Mouse (Mus musculus) kidney, postnatal 0 days (tissue): ENCODE measurements around the gene Card11. TPM values are rescaled to one million over a fixed set of nuclear protein-coding genes. Genes with fewer than 3 reads are reported as not detected.
A peak's percentile ranks its signal among the peaks of the same experiment; 100 is the strongest.

ENCODE experiments used
- ATAC-seq: fragments of 200-750 bp; cut with Nextera tagmentation; replicated peaks from 2 replicates; pipeline ENCODE4 v1.8.0; 2017; ENCODE audit warnings: low read depth, moderate number of reproducible peaks, moderate TSS enrichment, moderate library complexity; ENCODE audit not compliant: low FRiP score
- DNase-seq: peaks from one replicate; pipeline ENCODE4 v3.0.0-alpha.2; 2016; ENCODE audit warnings: low spot score
- H3K27ac ChIP-seq: fragments of 300-500 bp; sonication (generic); 2 replicates; pipeline ENCODE4 v1.5.1; 2014; ENCODE audit warnings: mild to moderate bottlenecking
- H3K27me3 ChIP-seq: fragments of 300-500 bp; sonication (generic); 2 replicates; pipeline ENCODE4 v1.6.1; 2014; ENCODE audit warnings: low read length, mixed read lengths; ENCODE audit not compliant: insufficient read depth
- H3K36me3 ChIP-seq: fragments of 300-500 bp; sonication (generic); 2 replicates; pipeline ENCODE4 v1.6.1; 2014; ENCODE audit warnings: low read length, mixed read lengths; ENCODE audit not compliant: insufficient read depth
- H3K4me1 ChIP-seq: fragments of 300-500 bp; sonication (generic); replicated peaks from 2 replicates; pipeline ENCODE4 v1.6.1; 2014; ENCODE audit warnings: antibody characterized with exemption, low read length, mixed read lengths; ENCODE audit not compliant: insufficient read depth
- H3K4me2 ChIP-seq: fragments of 300-500 bp; sonication (generic); 2 replicates; pipeline ENCODE4 v1.6.1; 2014; ENCODE audit warnings: mild to moderate bottlenecking, low read length, moderate library complexity, mixed read lengths
- H3K4me3 ChIP-seq: fragments of 300-500 bp; sonication (generic); replicated peaks from 2 replicates; pipeline ENCODE4 v1.5.1; 2014; ENCODE audit warnings: low read depth, low read length
- H3K9ac ChIP-seq: fragments of 300-500 bp; sonication (generic); 2 replicates; pipeline ENCODE4 v1.6.1; 2014; ENCODE audit warnings: low read depth, low read length
- H3K9me3 ChIP-seq: fragments of 300-500 bp; sonication (generic); replicated peaks from 2 replicates; pipeline ENCODE4 v1.6.1; 2016; ENCODE audit warnings: low read length, inconsistent platforms, mixed read lengths
- CTCF ChIP-seq: IDR thresholded peaks from 2 replicates; pipeline ENCODE4 v1.5.1; 2016; ENCODE audit warnings: antibody characterized with exemption, low read depth, mild to moderate bottlenecking, moderate library complexity
- WGBS: fragments of 180-500 bp; shearing (Covaris S2); extraction: QIAGEN DNeasy Blood & Tissue Kit; methylation state at CpG from one replicate; pipeline ENCODE4 v1.1.7; 2014; 5-methylcytosine and 5-hydroxymethylcytosine counted together
- polyA plus RNA-seq: library from polyadenylated mRNA; unstranded; fragments of >200 nt; fragmentation: Nextera tagmentation; extraction: Ambion mirVana; gene quantifications from 2 replicates; pipeline ENCODE4 v1.2.1, GENCODE M21; 2015

Card11 gene
- 0.16 and 0.18 TPM in 2 replicates for polyA plus RNA-seq

DNA sequence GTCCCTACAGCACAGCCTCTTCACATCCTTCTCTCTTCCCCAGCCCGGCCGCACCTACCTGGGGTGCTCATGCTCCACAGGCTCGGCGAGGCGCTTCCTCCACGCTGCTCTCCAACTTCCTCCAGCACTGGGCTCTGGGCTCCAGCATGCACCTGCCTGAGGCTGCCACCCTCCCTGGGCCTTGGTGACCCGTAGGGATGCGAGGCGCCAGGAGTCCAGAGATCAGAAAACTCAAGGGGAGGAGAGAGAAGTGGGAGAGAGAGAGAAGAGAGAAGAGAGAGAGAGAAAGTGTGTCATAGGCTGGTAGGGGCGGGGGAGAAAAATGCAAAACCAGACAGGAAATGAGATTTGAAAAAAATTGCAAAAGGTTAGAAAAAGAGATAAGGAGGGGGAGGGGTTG is at the start of gene Card11:
Gene Card11, minus strand, starts transcription at position 234 of the 400 bp plus-strand sequence.
- Histone ChIP-seq H3K36me3 (no peaks in the 10 kb centered on the region), H3K9ac (no peak within 1 kb of the TSS), H3K9me3 (no peaks in the 10 kb centered on the region), H3K4me2 (no peak within 1 kb of the TSS), H3K4me1 (no peaks in the 10 kb centered on the region), H3K27me3 (no peaks in the 10 kb centered on the region), H3K27ac (no peak within 1 kb of the TSS), H3K4me3 (no peak within 1 kb of the TSS)
- no peak for ATAC-seq
- WGBS = 59% methylated on average over 10 of the region's 10 CpGs
- TF ChIP-seq CTCF = no peak
- no peak for DNase-seq

DNA sequence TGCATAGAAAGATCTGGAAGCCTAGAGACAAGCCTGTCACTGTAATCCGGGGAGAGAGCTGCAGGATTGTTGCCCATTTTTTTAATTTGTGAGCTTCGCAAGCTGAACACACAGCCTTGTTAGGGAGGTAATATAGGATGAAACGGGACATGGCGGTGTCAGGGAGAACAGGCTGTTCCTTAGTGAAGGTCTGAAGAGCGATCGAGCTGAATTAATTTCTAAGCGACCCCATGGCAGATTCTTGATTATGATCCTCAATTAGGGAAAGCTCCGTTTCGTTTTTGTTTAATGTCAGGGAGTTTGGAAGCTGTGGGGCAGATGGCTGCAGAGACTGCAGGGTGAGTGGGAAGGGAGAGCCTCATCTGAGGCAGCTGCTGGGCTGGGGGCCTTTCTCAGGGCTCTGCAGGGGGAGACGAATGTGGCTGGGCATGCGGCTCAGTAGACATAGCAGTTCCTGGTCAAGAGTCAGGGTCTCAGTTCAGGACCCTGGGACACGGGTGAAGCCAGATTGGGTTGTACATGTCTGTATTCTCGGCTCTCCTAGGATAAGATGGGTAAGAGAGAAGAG is 47.4 kb upstream of the Card11 start:
- Histone ChIP-seq H3K4me2 (no peak overlapping the region), H3K36me3 (no peaks in the 10 kb centered on the region), H3K4me1 (no peaks in the 10 kb centered on the region), H3K9me3 (no peaks in the 10 kb centered on the region), H3K27ac (no peak overlapping the region), H3K27me3 (no peaks in the 10 kb centered on the region), H3K9ac (no peak overlapping the region), H3K4me3 (no peak overlapping the region)
- DNase-seq = no peak
- TF ChIP-seq CTCF = no peak
- ATAC-seq = no peak
- 72% methylated on average over 13 of the region's 13 CpGs for WGBS

DNA sequence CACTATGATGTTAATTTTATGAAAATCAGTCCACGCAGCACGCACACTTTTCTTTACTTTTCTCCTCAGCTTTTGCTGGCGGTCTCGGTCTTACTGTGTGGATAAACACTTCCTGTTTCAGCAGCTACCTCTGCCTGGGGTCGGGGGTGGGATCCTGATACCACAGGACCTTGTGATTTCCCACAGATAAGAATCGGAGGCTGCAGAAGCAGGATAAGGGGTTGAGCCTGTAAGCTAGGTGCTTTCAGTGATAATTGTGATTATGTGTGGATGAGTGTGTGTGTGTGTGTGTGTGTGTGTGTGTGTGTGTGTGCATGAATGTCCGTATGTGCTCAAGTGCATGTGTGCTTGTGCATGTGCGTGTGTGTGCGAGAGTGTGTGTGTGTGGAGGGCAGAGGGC is 44.6 kb upstream of the Card11 start:
- no peak overlapping the region for H3K4me2 ChIP-seq
- H3K27me3 ChIP-seq = no peaks in the 10 kb centered on the region
- H3K4me3 ChIP-seq = no peak overlapping the region
- H3K27ac ChIP-seq = no peak overlapping the region
- no peak overlapping the region for H3K9ac ChIP-seq
- TF ChIP-seq CTCF = no peak
- WGBS = 84% methylated on average over 9 of the region's 9 CpGs
- no peak for ATAC-seq
- no peaks in the 10 kb centered on the region for H3K4me1 ChIP-seq
- no peak for DNase-seq
- H3K9me3 ChIP-seq = no peaks in the 10 kb centered on the region
- no peaks in the 10 kb centered on the region for H3K36me3 ChIP-seq

DNA sequence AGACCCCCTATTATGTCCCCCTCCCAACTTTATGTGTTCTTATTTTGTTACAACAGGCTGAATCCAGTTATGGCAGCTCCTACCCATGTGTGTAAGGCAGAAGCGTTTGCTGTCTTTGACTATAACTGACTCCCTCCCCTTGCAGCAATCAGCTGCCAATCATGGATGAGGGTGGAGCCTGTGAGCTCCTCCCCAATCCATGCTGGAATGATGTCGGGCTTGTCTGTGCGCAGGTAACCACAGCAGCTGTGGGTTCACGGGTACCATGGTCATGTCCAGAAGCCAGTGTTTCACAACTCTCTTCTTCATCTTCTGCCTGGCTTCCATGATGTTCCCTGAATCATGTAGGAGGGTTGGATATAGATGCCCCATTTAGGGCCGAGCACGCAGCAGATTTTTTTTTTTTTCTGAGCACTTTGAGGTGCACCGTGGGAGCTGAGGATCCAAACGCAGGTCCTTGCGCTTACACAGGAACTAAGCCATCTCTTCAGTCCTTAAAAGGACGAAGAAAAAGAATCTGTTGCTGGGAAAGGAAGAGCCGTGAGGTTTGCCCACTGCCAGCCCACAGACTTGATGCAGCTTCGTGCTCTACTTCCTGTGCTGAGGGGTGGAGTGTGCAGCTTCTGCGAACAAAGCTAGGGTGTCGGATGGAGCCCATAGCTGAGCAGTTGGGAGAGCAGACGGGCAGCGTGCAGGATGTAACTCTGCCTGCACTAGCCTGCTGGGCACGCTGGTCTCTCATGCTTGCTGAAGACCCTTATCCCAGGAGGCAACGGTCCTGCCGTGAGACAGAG is 43.5 kb upstream of the Card11 start:
- WGBS = 49% methylated on average over 19 of the region's 19 CpGs
- Histone ChIP-seq H3K36me3 (no peaks in the 10 kb centered on the region), H3K27me3 (no peaks in the 10 kb centered on the region), H3K4me1 (no peaks in the 10 kb centered on the region), H3K4me3 (no peak overlapping the region), H3K4me2 (no peak overlapping the region; the same call in 1 of the 2 replicates), H3K9me3 (no peaks in the 10 kb centered on the region), H3K27ac (no peak overlapping the region), H3K9ac (no peak overlapping the region)
- ATAC-seq (no peak), DNase-seq (no peak)
- no peak for TF ChIP-seq CTCF

DNA sequence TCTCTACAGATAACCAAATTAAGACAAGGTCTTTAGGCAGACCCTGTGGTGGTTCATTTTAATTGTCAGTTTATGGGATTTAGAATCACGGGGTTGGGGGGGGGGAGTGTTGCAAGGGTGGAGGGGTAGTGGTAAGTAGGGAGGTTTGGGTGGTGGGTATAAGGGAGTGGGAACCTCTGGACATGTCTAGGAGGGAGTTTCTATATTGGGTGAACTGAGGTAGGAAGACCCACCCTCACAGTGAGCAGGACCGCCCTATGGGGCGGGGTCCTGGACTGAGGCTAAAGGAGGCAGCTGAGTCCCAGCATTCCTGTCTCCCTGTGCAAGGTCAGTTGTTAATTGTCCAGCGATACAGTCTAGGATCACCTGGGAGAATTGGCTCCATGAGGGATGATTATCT is 42.0 kb upstream of the Card11 start:
- no peak overlapping the region for H3K4me2 ChIP-seq
- no peaks in the 10 kb centered on the region for H3K9me3 ChIP-seq
- H3K4me1 ChIP-seq = no peaks in the 10 kb centered on the region
- H3K9ac ChIP-seq = no peak overlapping the region
- TF ChIP-seq CTCF = no peak
- WGBS = 76% methylated on average over 4 of the region's 4 CpGs
- DNase-seq (no peak), ATAC-seq (no peak)
- H3K27me3 ChIP-seq = no peaks in the 10 kb centered on the region
- H3K36me3 ChIP-seq = no peaks in the 10 kb centered on the region
- H3K4me3 ChIP-seq = no peak overlapping the region
- no peak overlapping the region for H3K27ac ChIP-seq

DNA sequence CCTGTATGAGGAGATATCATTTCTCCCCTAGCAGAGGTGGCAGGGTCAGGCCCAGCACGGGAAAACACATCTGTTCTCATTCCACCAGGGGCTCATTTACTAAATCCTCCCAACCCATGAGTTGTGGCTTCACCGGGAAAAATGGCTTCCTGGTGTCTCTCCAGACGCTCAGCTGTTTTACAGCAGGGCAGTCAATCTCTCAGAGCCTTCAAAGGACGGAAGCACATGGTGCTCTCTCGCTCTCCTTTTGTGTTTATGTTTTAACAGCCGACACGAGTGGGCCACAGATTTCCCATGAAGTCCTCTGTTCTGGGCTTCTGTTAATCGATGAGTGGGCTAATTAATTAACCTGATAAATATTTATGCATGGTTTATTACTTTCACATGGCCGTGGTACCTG is 40.5 kb upstream of the Card11 start:
- DNase-seq (peak; percentile 10), ATAC-seq (no peak)
- Histone ChIP-seq H3K4me3 (no peak overlapping the region), H3K4me2 (no peak overlapping the region), H3K27me3 (no peaks in the 10 kb centered on the region), H3K9me3 (no peaks in the 10 kb centered on the region), H3K4me1 (no peaks in the 10 kb centered on the region), H3K27ac (no peak overlapping the region), H3K9ac (no peak overlapping the region), H3K36me3 (no peaks in the 10 kb centered on the region)
- WGBS = 28% methylated on average over 9 of the region's 9 CpGs
- no peak for TF ChIP-seq CTCF
